ENCODE assay signal across 9 mouse cellular contexts in genomic region chr14:32321732-32322685, GRCm38 (mm10). TPM values are rescaled to one million over a fixed set of nuclear protein-coding genes. Genes with fewer than 3 reads are reported as not detected.
DNase-seq lines count a peak whose midpoint lies in the region; ATAC-seq and TF ChIP-seq lines count a peak whose summit lies in the region.
"Had no signal": no experiment of that assay in that cellular context is flagged by ENCODE, and none has a peak within 500 bp of the region (broad histone marks: within the 10 kb centered on the region; RNA-seq: fewer than 3 reads in every experiment).

Gene Ogdhl (plus strand): TSS chr14:32322019.

- no peaks in the 10 kb centered on the region for H3K36me3 ChIP-seq in G1E (replicated peaks)
- no peaks in the 10 kb centered on the region for H3K36me3 ChIP-seq in forebrain, embryonic 12.5 days (replicated peaks)
- H3K36me3 ChIP-seq in heart, embryonic 16.5 days (ENCODE audit: control insufficient read depth, insufficient read depth): no peaks in the 10 kb centered on the region
- no peaks in the 10 kb centered on the region for H3K36me3 ChIP-seq in liver, embryonic 13.5 days
- H3K36me3 ChIP-seq in neural tube, embryonic 11.5 days (ENCODE audit: control insufficient read depth, insufficient read depth, low read length): no peaks in the 10 kb centered on the region; the same call in 1 of the 2 replicates

- WGBS in forebrain, embryonic 12.5 days: 5% methylated on average over 46 of the region's 50 CpGs
- 2% methylated on average over 47 of the region's 50 CpGs for WGBS in heart, embryonic 16.5 days
- WGBS in liver, embryonic 13.5 days (ENCODE audit: insufficient replicate concordance): 3% methylated on average over 49 of the region's 50 CpGs
- WGBS in neural tube, embryonic 11.5 days: 3% methylated on average over 49 of the region's 50 CpGs

- peaks cover 14% of the 10 kb centered on the region for H3K27me3 ChIP-seq in G1E (ENCODE audit: insufficient read depth, low read length)
- no peaks in the 10 kb centered on the region for H3K27me3 ChIP-seq in forebrain, embryonic 12.5 days
- no peaks in the 10 kb centered on the region for H3K27me3 ChIP-seq in heart, embryonic 16.5 days (ENCODE audit: control insufficient read depth, insufficient read depth, low read length)
- H3K27me3 ChIP-seq in liver, embryonic 13.5 days: 0 out of 2 replicates have a peak, but pooled peaks cover 3% of the 10 kb centered on the region
- H3K27me3 ChIP-seq in neural tube, embryonic 11.5 days (ENCODE audit: control insufficient read depth, insufficient read depth, low read length): no peaks in the 10 kb centered on the region

- H3K9ac ChIP-seq in forebrain, embryonic 12.5 days: peak within 1 kb of the TSS; percentile 71
- peak within 1 kb of the TSS; percentile 69 for H3K9ac ChIP-seq in heart, embryonic 16.5 days (ENCODE audit: low read length)
- H3K9ac ChIP-seq in liver, embryonic 13.5 days: peak within 1 kb of the TSS; percentile 55; the same call in 1 of the 2 replicates
- peak within 1 kb of the TSS; percentile 69 for H3K9ac ChIP-seq in neural tube, embryonic 11.5 days (ENCODE audit: low read length)

- ATAC-seq in G1E (ENCODE audit: extremely low read depth, insufficient number of reproducible peaks, low FRiP score, poor library complexity, severe bottlenecking): no peak
- peak; percentile 76 for ATAC-seq in cerebellum, adult (ENCODE audit: insufficient number of reproducible peaks, low FRiP score, low TSS enrichment)
- peak; percentile 86 for ATAC-seq in forebrain, embryonic 12.5 days (ENCODE audit: low FRiP score)
- ATAC-seq in heart, embryonic 16.5 days (replicated peaks; ENCODE audit: extremely low read depth, insufficient read depth, low FRiP score): peak; percentile 78
- peak; percentile 63 for ATAC-seq in liver, embryonic 13.5 days (ENCODE audit: low read depth)
- peak; percentile 85 for ATAC-seq in neural tube, embryonic 11.5 days (ENCODE audit: insufficient read depth, low FRiP score, low TSS enrichment)

- H3K4me1 ChIP-seq in G1E (ENCODE audit: insufficient read depth, low read depth, low read length): peaks cover 9% of the 10 kb centered on the region
- H3K4me1 ChIP-seq in forebrain, embryonic 12.5 days: peaks cover 7% of the 10 kb centered on the region
- H3K4me1 ChIP-seq in heart, embryonic 16.5 days (ENCODE audit: control insufficient read depth, insufficient read depth, low read length): peaks cover 5% of the 10 kb centered on the region; the same call in 1 of the 2 replicates
- peaks cover 9% of the 10 kb centered on the region; the same call in 1 of the 2 replicates for H3K4me1 ChIP-seq in liver, embryonic 13.5 days (replicated peaks)
- H3K4me1 ChIP-seq in neural tube, embryonic 11.5 days (ENCODE audit: control insufficient read depth, insufficient read depth, low read length): peaks cover 5% of the 10 kb centered on the region; the same call in 1 of the 2 replicates

- H3K4me3 ChIP-seq in G1E (ENCODE audit: low read depth, low read length): peak within 1 kb of the TSS; percentile 72
- peak within 1 kb of the TSS; percentile 58 for H3K4me3 ChIP-seq in forebrain, embryonic 12.5 days (replicated peaks)
- H3K4me3 ChIP-seq in heart, embryonic 16.5 days (ENCODE audit: low read length): peak within 1 kb of the TSS; percentile 60
- H3K4me3 ChIP-seq in liver, embryonic 13.5 days (replicated peaks): peak within 1 kb of the TSS; percentile 64
- peak within 1 kb of the TSS; percentile 60 for H3K4me3 ChIP-seq in neural tube, embryonic 11.5 days (ENCODE audit: low read depth, low read length)

- peak within 1 kb of the TSS; percentile 82 for H3K4me2 ChIP-seq in forebrain, embryonic 12.5 days
- H3K4me2 ChIP-seq in heart, embryonic 16.5 days (ENCODE audit: low read depth, low read length): peak within 1 kb of the TSS; percentile 91
- H3K4me2 ChIP-seq in liver, embryonic 13.5 days: peak within 1 kb of the TSS; percentile 76
- H3K4me2 ChIP-seq in neural tube, embryonic 11.5 days (ENCODE audit: low read depth): peak within 1 kb of the TSS; percentile 59

- peak; percentile 70 for DNase-seq in G1E (ENCODE audit: low spot score)
- peak; percentile 72 to 84 for DNase-seq in kidney, postnatal 25 days
- peak; percentile 50 for DNase-seq in liver, embryonic 13.5 days
- peak; percentile 89 for DNase-seq in neural tube, embryonic 11.5 days (ENCODE audit: low spot score)
- DNase-seq in testis, postnatal 10 days (ENCODE audit: low spot score): peak; percentile 94

- no peaks in the 10 kb centered on the region for H3K9me3 ChIP-seq in G1E (replicated peaks)
- no peaks in the 10 kb centered on the region for H3K9me3 ChIP-seq in forebrain, embryonic 12.5 days
- H3K9me3 ChIP-seq in heart, embryonic 16.5 days (replicated peaks; ENCODE audit: control insufficient read depth, low read length): no peaks in the 10 kb centered on the region
- H3K9me3 ChIP-seq in liver, embryonic 13.5 days (replicated peaks): no peaks in the 10 kb centered on the region
- no peaks in the 10 kb centered on the region for H3K9me3 ChIP-seq in neural tube, embryonic 11.5 days (ENCODE audit: control insufficient read depth, low read length)

- H3K27ac ChIP-seq in forebrain, embryonic 12.5 days: no peak within 1 kb of the TSS
- no peak within 1 kb of the TSS for H3K27ac ChIP-seq in heart, embryonic 16.5 days (ENCODE audit: low read length)
- no peak within 1 kb of the TSS for H3K27ac ChIP-seq in liver, embryonic 13.5 days
- no peak within 1 kb of the TSS for H3K27ac ChIP-seq in neural tube, embryonic 11.5 days (ENCODE audit: low read depth, low read length)
- H3K27ac ChIP-seq: macrophage had no signal

- TF ChIP-seq CTCF in G1E (IDR thresholded peaks at IDR 0.05; ENCODE audit: low read depth, low read length): no peak

RNA-seq across cellular contexts. Expression of gene Ogdhl, which starts in this region (rescaled TPM):
- 1.7 TPM in 1 of 2 replicates, not detected in the other for total RNA-seq in G1E (2014; fragmentation: Nextera tagmentation)
- 0.12 and 0.33 TPM in 2 replicates for total RNA-seq in G1E (2017)
- 0.18 and 0.20 TPM in 2 replicates for polyA plus RNA-seq in G1E (2012)
- polyA plus RNA-seq in forebrain, embryonic 12.5 days (2016; fragmentation: Nextera tagmentation; extraction: Ambion mirVana): 16.0 and 20.5 TPM in 2 replicates
- polyA plus RNA-seq in heart, embryonic 16.5 days (2015; fragmentation: Nextera tagmentation; extraction: Ambion mirVana): 10.3 and 12.3 TPM in 2 replicates
- polyA plus RNA-seq in liver, embryonic 13.5 days (2015; fragmentation: Nextera tagmentation; extraction: Ambion mirVana): 1.3 and 1.6 TPM in 2 replicates
- polyA plus RNA-seq in neural tube, embryonic 11.5 days (2014; fragmentation: Nextera tagmentation; extraction: Ambion mirVana): 16.9 and 18.6 TPM in 2 replicates
